Mouse (Mus musculus) ovary, postnatal 10 days (tissue): ENCODE data around the gene Rras.

Source experiments
- DNase-seq: peaks from one replicate; pipeline ENCODE4 v3.0.0; 2022; ENCODE audit warnings: low spot score

Rras gene

GRCm38 (mm10) chr7:45026256-45026655, 8.5 kb downstream of the Rras start:
- no peak for DNase-seq

GRCm38 (mm10) chr7:45027761-45028160, 10.0 kb downstream of the Rras start:
- DNase-seq: no peak

GRCm38 (mm10) chr7:45028351-45028750, 10.6 kb downstream of the Rras start:
- DNase-seq: no peak

GRCm38 (mm10) chr7:45029995-45030394, 12.2 kb downstream of the Rras start:
- DNase-seq: no peak

- no peak for DNase-seq
Measured at GRCm38 (mm10) chr7:45030857-45031256, 13.1 kb downstream of the Rras start.

- DNase-seq: no peak
Measured at GRCm38 (mm10) chr7:45033722-45034359, 16.1 kb downstream of the Rras start.

- DNase-seq: no peak
Measured at GRCm38 (mm10) chr7:45035631-45036030, 17.9 kb downstream of the Rras start.

GRCm38 (mm10) chr7:45036702-45037101, 18.9 kb downstream of the Rras start:
- no peak for DNase-seq

- DNase-seq: no peak
Measured at GRCm38 (mm10) chr7:45037720-45038361, 20.1 kb downstream of the Rras start.

GRCm38 (mm10) chr7:45038411-45038810, 20.6 kb downstream of the Rras start:
- DNase-seq: no peak

GRCm38 (mm10) chr7:45040851-45041250, 23.1 kb downstream of the Rras start:
- DNase-seq: no peak

- DNase-seq: no peak
Measured at GRCm38 (mm10) chr7:45043307-45043706, 25.5 kb downstream of the Rras start.

- DNase-seq: no peak
Measured at GRCm38 (mm10) chr7:45045741-45046140, 28.0 kb downstream of the Rras start.

- DNase-seq: no peak
Measured at GRCm38 (mm10) chr7:45046853-45047350, 29.1 kb downstream of the Rras start.

- no peak for DNase-seq
Measured at GRCm38 (mm10) chr7:45047491-45047890, 29.7 kb downstream of the Rras start.

GRCm38 (mm10) chr7:45048001-45048890, 30.5 kb downstream of the Rras start:
- DNase-seq: no peak

GRCm38 (mm10) chr7:45048923-45049657, 31.3 kb downstream of the Rras start:
- DNase-seq: no peak

GRCm38 (mm10) chr7:45050945-45051600, 33.3 kb downstream of the Rras start:
- DNase-seq: no peak

- DNase-seq: no peak
Measured at GRCm38 (mm10) chr7:45051601-45051974, 33.8 kb downstream of the Rras start.

GRCm38 (mm10) chr7:45052181-45052861, 34.6 kb downstream of the Rras start:
- peak; percentile 29 for DNase-seq

GRCm38 (mm10) chr7:45052862-45053116, 35.0 kb downstream of the Rras start, which contains the start of gene Prr12:
Prr12 (minus strand) TSS chr7:45052881.
- DNase-seq: no peak
